Mouse (Mus musculus) heart, adult 2 months (tissue): ENCODE results near the gene Osbpl10.

Experiments used
- CTCF ChIP-seq: fragments of 200-600 bp; IDR thresholded peaks from 2 replicates; pipeline ENCODE4 v1.8.1; 2022; ENCODE audit warnings: antibody characterized with exemption, mild to moderate bottlenecking, moderate library complexity
- EP300 ChIP-seq: fragments of 200-500 bp; IDR thresholded peaks from 2 replicates; pipeline ENCODE4 v1.6.1; 2011; ENCODE audit warnings: low read depth, low read length, control low read depth; ENCODE audit not compliant: insufficient read depth

- TF ChIP-seq EP300 = no peak
- TF ChIP-seq CTCF = no peak
Measured at GRCm38 (mm10) chr9:115239861-115240260, 261.5 kb downstream of the Osbpl10 start.
